Mouse (Mus musculus) liver, embryonic 14.5 days (tissue): ENCODE results near the gene Krtap9-3.
"Not testable (repeated sequence)": the region's sequence is repeated elsewhere in the genome, so short reads cannot be mapped to it uniquely, and the experiment has no call there.

Experiments
- CTCF ChIP-seq: IDR thresholded peaks from 2 replicates; pipeline ENCODE4 v1.5.1; 2016; ENCODE audit warnings: antibody characterized with exemption, low read depth, control low read depth
- EP300 ChIP-seq: IDR thresholded peaks from 2 replicates; pipeline ENCODE4 v1.6.1; 2016; ENCODE audit warnings: antibody characterized with exemption, low read depth

- TF ChIP-seq EP300, CTCF: not testable (repeated sequence)
Measured at GRCm38 (mm10) chr11:99643635-99644139, 45.8 kb upstream of the Krtap9-3 start, which contains the start of gene Krtap4-7.
